Mouse (Mus musculus): Measurements from ENCODE around the gene Gm42669. TPM values are rescaled to one million over a fixed set of nuclear protein-coding genes. Genes with fewer than 3 reads are reported as not detected.

Gm42669 gene
- polyA plus RNA-seq, 1 experiment, result 0.04 TPM

DNA sequence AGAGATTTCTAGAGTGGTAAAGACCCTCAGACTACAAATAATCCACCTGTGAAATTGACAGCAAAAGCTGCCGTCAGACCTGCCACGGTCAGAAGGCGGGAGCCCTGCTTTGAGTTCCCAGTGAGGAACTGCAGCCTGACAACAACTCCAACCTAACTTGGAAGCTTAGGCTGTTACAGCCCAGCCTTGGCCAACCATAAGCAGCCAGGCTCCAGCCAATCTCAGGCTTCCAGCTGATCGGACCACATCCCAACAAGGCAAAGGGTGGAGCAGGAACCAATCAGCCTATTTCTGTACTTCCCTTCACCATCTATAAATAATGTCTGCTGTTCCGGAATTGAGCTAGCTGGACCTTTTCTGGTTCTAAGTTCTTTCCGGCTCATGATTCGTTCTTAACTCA lies 14.5 kb downstream of the Gm42669 start:
- no peaks in the 10 kb centered on the region for H3K36me3 ChIP-seq (ENCODE audit: control insufficient read depth, insufficient read depth)
- H3K79me2 ChIP-seq (ENCODE audit: control insufficient read depth, insufficient read depth), result no peaks in the 10 kb centered on the region
- no peak overlapping the region for H3ac ChIP-seq (ENCODE audit: control insufficient read depth, insufficient read length, low read depth)
- TF ChIP-seq USF1 (IDR thresholded peaks at IDR 0.05; ENCODE audit: low read depth) (no peak), MYOG (IDR thresholded peaks at IDR 0.05; ENCODE audit: control insufficient read depth, extremely low read depth, insufficient read length) (no peak), FOSL1 (IDR thresholded peaks at IDR 0.05; ENCODE audit: insufficient read depth, low read length, poor library complexity, severe bottlenecking) (no peak), CTCF (IDR thresholded peaks at IDR 0.05; ENCODE audit: control insufficient read depth, insufficient read depth, insufficient read length) (no peak), MAX (IDR thresholded peaks at IDR 0.05) (no peak), CEBPB (IDR thresholded peaks at IDR 0.05; ENCODE audit: low read depth) (no peak), MYOD1 (IDR thresholded peaks at IDR 0.05; ENCODE audit: control insufficient read depth, insufficient read length, low read depth) (no peak)
- no peaks in the 10 kb centered on the region for H3K79me3 ChIP-seq (ENCODE audit: low read depth)
- H3K27me3 ChIP-seq (ENCODE audit: control insufficient read depth, insufficient read depth, insufficient read length), result no peaks in the 10 kb centered on the region
- H3K4me3 ChIP-seq (ENCODE audit: insufficient read depth, poor library complexity, severe bottlenecking), result no peak overlapping the region

DNA sequence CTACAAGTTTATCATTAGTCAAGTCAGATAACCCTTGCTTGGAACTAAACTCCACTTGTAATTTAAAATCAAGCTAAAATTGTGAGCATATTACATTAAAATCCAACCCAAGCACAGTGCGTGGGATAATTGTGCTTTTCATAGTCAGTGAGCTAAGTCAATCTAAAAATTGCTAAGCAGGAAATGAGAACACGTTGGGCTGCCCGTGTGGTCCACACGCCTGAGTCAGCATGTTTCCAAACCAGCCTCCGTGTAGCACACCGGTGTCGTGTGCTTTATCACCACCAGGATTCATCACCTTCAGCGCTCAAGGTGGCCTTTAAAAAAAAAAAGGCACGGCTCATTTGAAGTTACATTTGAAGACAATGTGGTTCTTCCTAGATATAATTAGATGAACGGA lies 16.9 kb downstream of the Gm42669 start:
- TF ChIP-seq MAX (IDR thresholded peaks at IDR 0.05) (no peak), CTCF (IDR thresholded peaks at IDR 0.05; ENCODE audit: control insufficient read depth, insufficient read depth, insufficient read length) (no peak), MYOG (IDR thresholded peaks at IDR 0.05; ENCODE audit: control insufficient read depth, extremely low read depth, insufficient read length) (no peak), USF1 (IDR thresholded peaks at IDR 0.05; ENCODE audit: low read depth) (no peak), CEBPB (IDR thresholded peaks at IDR 0.05; ENCODE audit: low read depth) (no peak), MYOD1 (IDR thresholded peaks at IDR 0.05; ENCODE audit: control insufficient read depth, insufficient read length, low read depth) (no peak), FOSL1 (IDR thresholded peaks at IDR 0.05; ENCODE audit: insufficient read depth, low read length, poor library complexity, severe bottlenecking) (no peak)
- Histone ChIP-seq H3K79me3 (ENCODE audit: low read depth) (no peaks in the 10 kb centered on the region), H3K79me2 (ENCODE audit: control insufficient read depth, insufficient read depth) (no peaks in the 10 kb centered on the region), H3K36me3 (ENCODE audit: control insufficient read depth, insufficient read depth) (no peaks in the 10 kb centered on the region), H3ac (ENCODE audit: control insufficient read depth, insufficient read length, low read depth) (no peak overlapping the region), H3K27me3 (ENCODE audit: control insufficient read depth, insufficient read depth, insufficient read length) (no peaks in the 10 kb centered on the region), H3K4me3 (ENCODE audit: insufficient read depth, poor library complexity, severe bottlenecking) (no peak overlapping the region)

DNA sequence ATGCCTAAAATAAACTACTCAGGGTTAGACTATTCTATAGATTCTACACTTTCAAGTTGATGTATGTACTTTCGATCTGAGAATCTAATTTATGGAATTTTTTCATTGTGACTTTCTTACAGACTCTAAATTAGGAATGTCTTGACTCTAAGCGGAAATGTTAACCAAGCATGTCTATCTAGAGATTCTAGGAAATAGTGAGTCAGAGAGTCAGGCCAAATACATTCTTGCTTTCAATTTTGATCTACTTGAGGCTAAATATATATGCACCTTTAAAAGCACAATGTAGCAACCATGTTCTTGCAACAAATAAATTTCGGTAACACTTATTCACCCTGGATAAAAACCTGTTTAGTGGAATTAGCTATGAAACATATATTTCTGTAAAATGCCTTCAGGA lies 21.4 kb downstream of the Gm42669 start:
- no peaks in the 10 kb centered on the region for H3K27me3 ChIP-seq (ENCODE audit: control insufficient read depth, insufficient read depth, insufficient read length)
- no peak for TF ChIP-seq MYOD1 (IDR thresholded peaks at IDR 0.05; ENCODE audit: control insufficient read depth, insufficient read length, low read depth)
- TF ChIP-seq CTCF (IDR thresholded peaks at IDR 0.05; ENCODE audit: control insufficient read depth, insufficient read depth, insufficient read length), result no peak
- TF ChIP-seq USF1 (IDR thresholded peaks at IDR 0.05; ENCODE audit: low read depth), result no peak
- no peak for TF ChIP-seq MYOG (IDR thresholded peaks at IDR 0.05; ENCODE audit: control insufficient read depth, extremely low read depth, insufficient read length)
- no peak for TF ChIP-seq MAX (IDR thresholded peaks at IDR 0.05)
- TF ChIP-seq CEBPB (IDR thresholded peaks at IDR 0.05; ENCODE audit: low read depth), result no peak
- TF ChIP-seq FOSL1 (IDR thresholded peaks at IDR 0.05; ENCODE audit: insufficient read depth, low read length, poor library complexity, severe bottlenecking), result no peak
- H3K79me2 ChIP-seq (ENCODE audit: control insufficient read depth, insufficient read depth), result no peaks in the 10 kb centered on the region
- H3K79me3 ChIP-seq (ENCODE audit: low read depth), result no peaks in the 10 kb centered on the region
- no peak overlapping the region for H3ac ChIP-seq (ENCODE audit: control insufficient read depth, insufficient read length, low read depth)
- no peaks in the 10 kb centered on the region for H3K36me3 ChIP-seq (ENCODE audit: control insufficient read depth, insufficient read depth)
- no peak overlapping the region for H3K4me3 ChIP-seq (ENCODE audit: insufficient read depth, poor library complexity, severe bottlenecking)

DNA sequence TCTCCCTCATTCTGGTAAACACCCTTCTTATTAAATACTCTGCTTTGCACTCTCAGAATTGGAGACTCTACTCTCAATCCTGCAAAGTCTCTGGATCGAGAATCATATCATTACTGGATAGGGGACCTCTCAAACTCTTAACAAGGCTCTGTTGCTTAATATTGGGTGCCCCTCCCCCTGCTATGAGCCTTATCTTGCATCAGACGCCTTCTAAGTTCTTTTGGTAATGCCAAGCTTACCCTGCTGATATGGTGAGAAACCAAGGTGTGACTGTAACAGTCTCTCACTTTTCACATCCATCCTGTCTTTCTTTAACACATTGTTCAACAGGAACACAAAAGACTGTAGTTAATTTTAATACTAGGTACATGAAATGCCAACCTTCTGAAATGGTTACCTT lies 26.2 kb downstream of the Gm42669 start:
- no peak for TF ChIP-seq CTCF (IDR thresholded peaks at IDR 0.05; ENCODE audit: control insufficient read depth, insufficient read depth, insufficient read length)
- TF ChIP-seq FOSL1 (IDR thresholded peaks at IDR 0.05; ENCODE audit: insufficient read depth, low read length, poor library complexity, severe bottlenecking), result no peak
- no peak for TF ChIP-seq MYOD1 (IDR thresholded peaks at IDR 0.05; ENCODE audit: control insufficient read depth, insufficient read length, low read depth)
- no peak for TF ChIP-seq CEBPB (IDR thresholded peaks at IDR 0.05; ENCODE audit: low read depth)
- TF ChIP-seq MAX (IDR thresholded peaks at IDR 0.05), result no peak
- TF ChIP-seq MYOG (IDR thresholded peaks at IDR 0.05; ENCODE audit: control insufficient read depth, extremely low read depth, insufficient read length), result no peak
- no peak for TF ChIP-seq USF1 (IDR thresholded peaks at IDR 0.05; ENCODE audit: low read depth)
- no peaks in the 10 kb centered on the region for H3K79me2 ChIP-seq (ENCODE audit: control insufficient read depth, insufficient read depth)
- H3K36me3 ChIP-seq (ENCODE audit: control insufficient read depth, insufficient read depth), result no peaks in the 10 kb centered on the region
- no peak overlapping the region for H3ac ChIP-seq (ENCODE audit: control insufficient read depth, insufficient read length, low read depth)
- no peaks in the 10 kb centered on the region for H3K79me3 ChIP-seq (ENCODE audit: low read depth)
- peaks cover 2% of the 10 kb centered on the region for H3K27me3 ChIP-seq (ENCODE audit: control insufficient read depth, insufficient read depth, insufficient read length)
- no peak overlapping the region for H3K4me3 ChIP-seq (ENCODE audit: insufficient read depth, poor library complexity, severe bottlenecking)

DNA sequence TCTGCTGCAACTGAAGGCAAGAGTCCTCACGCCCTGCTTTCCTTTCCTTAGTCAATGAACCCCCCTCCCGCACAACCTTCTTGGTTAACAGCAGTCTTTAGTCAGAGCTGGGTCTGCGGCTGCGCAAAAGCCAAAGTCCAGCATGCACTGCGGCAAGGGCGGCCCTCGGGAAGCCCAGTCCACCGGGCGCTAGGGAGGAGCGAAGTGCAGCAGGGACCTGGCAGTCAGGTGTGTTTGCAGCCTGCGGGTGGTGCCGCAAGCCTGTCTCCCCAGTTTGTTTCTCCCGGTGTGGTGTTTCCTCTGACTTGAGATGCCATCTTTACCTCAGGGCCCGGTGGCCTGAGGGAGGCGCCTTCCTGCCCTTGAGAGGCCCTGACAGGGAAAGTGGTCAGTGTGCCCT lies 27.2 kb downstream of the Gm42669 start, which contains the start of gene 1700028K03Rik:
1700028K03Rik (plus strand) TSS at position 129 of the 400 bp plus-strand sequence.
- no peak for TF ChIP-seq MYOD1 (IDR thresholded peaks at IDR 0.05; ENCODE audit: control insufficient read depth, insufficient read length, low read depth)
- TF ChIP-seq FOSL1 (IDR thresholded peaks at IDR 0.05; ENCODE audit: insufficient read depth, low read length, poor library complexity, severe bottlenecking), result no peak
- Histone ChIP-seq H3K4me3 (ENCODE audit: insufficient read depth, poor library complexity, severe bottlenecking) (no peak within 1 kb of the TSS), H3K36me3 (ENCODE audit: control insufficient read depth, insufficient read depth) (no peaks in the 10 kb centered on the region), H3K27me3 (ENCODE audit: control insufficient read depth, insufficient read depth, insufficient read length) (peaks cover 10% of the 10 kb centered on the region), H3K79me2 (ENCODE audit: control insufficient read depth, insufficient read depth) (no peaks in the 10 kb centered on the region), H3ac (ENCODE audit: control insufficient read depth, insufficient read length, low read depth) (no peak within 1 kb of the TSS), H3K79me3 (ENCODE audit: low read depth) (no peaks in the 10 kb centered on the region)

DNA sequence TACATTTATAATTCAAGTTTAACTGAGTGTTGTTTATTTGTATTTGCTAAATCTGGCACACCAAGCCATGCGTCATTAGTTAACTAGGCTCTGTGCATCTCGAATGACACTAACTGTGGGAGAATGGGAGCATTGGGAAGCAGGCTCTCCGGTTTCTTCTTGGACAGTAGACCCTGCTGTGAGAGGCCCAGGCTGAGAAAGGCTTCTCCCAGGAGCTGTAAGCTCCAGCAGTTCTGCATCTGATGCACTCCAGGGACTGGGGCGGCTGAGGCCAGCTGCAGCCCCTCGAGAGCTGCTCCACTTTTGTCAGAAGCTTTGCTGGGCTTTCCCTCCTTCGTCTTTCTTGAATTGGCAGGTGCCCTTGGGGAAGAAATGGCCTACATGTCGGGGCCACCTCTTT lies 34.3 kb downstream of the Gm42669 start:
- no peak overlapping the region for H3ac ChIP-seq (ENCODE audit: control insufficient read depth, insufficient read length, low read depth)
- H3K4me3 ChIP-seq (ENCODE audit: insufficient read depth, poor library complexity, severe bottlenecking), result no peak overlapping the region
- H3K27me3 ChIP-seq (ENCODE audit: control insufficient read depth, insufficient read depth, insufficient read length), result peaks cover 14% of the 10 kb centered on the region
- no peaks in the 10 kb centered on the region for H3K79me3 ChIP-seq (ENCODE audit: low read depth)
- no peaks in the 10 kb centered on the region for H3K79me2 ChIP-seq (ENCODE audit: control insufficient read depth, insufficient read depth)
- H3K36me3 ChIP-seq (ENCODE audit: control insufficient read depth, insufficient read depth), result no peaks in the 10 kb centered on the region
- TF ChIP-seq USF1 (IDR thresholded peaks at IDR 0.05; ENCODE audit: low read depth), result no peak
- no peak for TF ChIP-seq MAX (IDR thresholded peaks at IDR 0.05)
- TF ChIP-seq CEBPB (IDR thresholded peaks at IDR 0.05; ENCODE audit: low read depth), result no peak
- TF ChIP-seq FOSL1 (IDR thresholded peaks at IDR 0.05; ENCODE audit: insufficient read depth, low read length, poor library complexity, severe bottlenecking), result no peak
- no peak for TF ChIP-seq MYOD1 (IDR thresholded peaks at IDR 0.05; ENCODE audit: control insufficient read depth, insufficient read length, low read depth)
- no peak for TF ChIP-seq CTCF (IDR thresholded peaks at IDR 0.05; ENCODE audit: control insufficient read depth, insufficient read depth, insufficient read length)
- TF ChIP-seq MYOG (IDR thresholded peaks at IDR 0.05; ENCODE audit: control insufficient read depth, extremely low read depth, insufficient read length), result no peak

All from C2C12 (cell line).